Mouse (Mus musculus) ES-E14 (cell line): Measurements from ENCODE around the gene Zbtb43. TPM values are rescaled to one million over a fixed set of nuclear protein-coding genes. Genes with fewer than 3 reads are reported as not detected.
A peak's percentile ranks its signal among the peaks of the same experiment; 100 is the strongest.

ENCODE experiments used
- DNase-seq: peaks from one replicate; pipeline ENCODE4 v3.0.0-alpha.2; 2013; ENCODE audit warnings: low read depth, low spot score
- H3K27ac ChIP-seq: 2 replicates; pipeline ENCODE4 v1.5.1; 2012; ENCODE audit warnings: low read depth, mild to moderate bottlenecking, low read length, moderate library complexity, mixed read lengths; ENCODE audit not compliant: poor library complexity, insufficient read depth, severe bottlenecking
- H3K36me3 ChIP-seq: 2 replicates; pipeline ENCODE4 v1.6.1; 2012; ENCODE audit warnings: mild to moderate bottlenecking, low read length, moderate library complexity, mixed read lengths; ENCODE audit not compliant: control insufficient read depth, poor library complexity, insufficient read depth, severe bottlenecking
- H3K4me1 ChIP-seq, 2 experiments: fragments of 150-350 bp in 1 of 2; sonication (generic) in 1 of 2; 2 replicates each; pipeline ENCODE4 v1.6.1; 2012; ENCODE audit warnings: low read length in 2 of 2, mild to moderate bottlenecking in 1 of 2, mixed read lengths in 1 of 2; ENCODE audit not compliant: control insufficient read depth in 2 of 2, insufficient read depth in 2 of 2, poor library complexity in 1 of 2
- H3K4me3 ChIP-seq, 2 experiments: fragments of 150-350 bp in 1 of 2; sonication (generic) in 1 of 2; 2 replicates each; pipeline ENCODE4 v1.5.1; 2012; ENCODE audit warnings: low read length in 2 of 2, low read depth in 1 of 2, mild to moderate bottlenecking in 1 of 2, mixed read lengths in 1 of 2; ENCODE audit not compliant: insufficient read depth in 1 of 2, poor library complexity in 1 of 2, severe bottlenecking in 1 of 2
- H3K9ac ChIP-seq: 2 replicates; pipeline ENCODE4 v1.6.1; 2012; ENCODE audit warnings: low read depth, mild to moderate bottlenecking, low read length, mixed read lengths; ENCODE audit not compliant: poor library complexity, insufficient read depth, severe bottlenecking
- H3K9me3 ChIP-seq: fragments of 150-350 bp; sonication (generic); 2 replicates; pipeline ENCODE4 v1.6.1; 2012; ENCODE audit warnings: low read depth, mild to moderate bottlenecking, low read length; ENCODE audit not compliant: control insufficient read depth, insufficient read depth
- CHD2 ChIP-seq: IDR thresholded peaks from 2 replicates; pipeline ENCODE4 v1.6.1; 2014; ENCODE audit warnings: mild to moderate bottlenecking, low read depth, low read length, inconsistent platforms
- HCFC1 ChIP-seq: IDR thresholded peaks from 2 replicates; pipeline ENCODE4 v1.6.1; 2012; ENCODE audit warnings: low read length, inconsistent platforms, borderline replicate concordance; ENCODE audit not compliant: insufficient read depth
- MAFK ChIP-seq: IDR thresholded peaks from 2 replicates; pipeline ENCODE4 v1.6.1; 2014; ENCODE audit warnings: mild to moderate bottlenecking, low read depth, low read length, inconsistent platforms; ENCODE audit not compliant: insufficient read depth
- ZC3H11A ChIP-seq: IDR thresholded peaks from 2 replicates; pipeline ENCODE4 v1.6.1; 2012; ENCODE audit warnings: low read depth, mild to moderate bottlenecking, inconsistent platforms, low read length, borderline replicate concordance
- ZNF384 ChIP-seq: IDR thresholded peaks from 2 replicates; pipeline ENCODE4 v1.6.1; 2012; ENCODE audit warnings: low read depth, low read length, inconsistent platforms
- in situ Hi-C, 2 experiments: fragments of 600-800 bp; cut with MboI; formaldehyde crosslinking; loops; one replicate each; pipeline ENCODE4 v1.15.1; 2025; ENCODE audit warnings: low sequenced_read_pairs in 2 of 2, inconsistent platforms in 1 of 2; ENCODE audit not compliant: unreplicated experiment in 2 of 2
- total RNA-seq: library from RNA; depleted of rRNA; stranded (reverse); fragments of 300-350 nt; gene quantifications from 2 replicates; pipeline ENCODE4 v1.2.3, GENCODE M21; 2012

Zbtb43 gene
- total RNA-seq, 1 experiment = 31.3 TPM

DNA sequence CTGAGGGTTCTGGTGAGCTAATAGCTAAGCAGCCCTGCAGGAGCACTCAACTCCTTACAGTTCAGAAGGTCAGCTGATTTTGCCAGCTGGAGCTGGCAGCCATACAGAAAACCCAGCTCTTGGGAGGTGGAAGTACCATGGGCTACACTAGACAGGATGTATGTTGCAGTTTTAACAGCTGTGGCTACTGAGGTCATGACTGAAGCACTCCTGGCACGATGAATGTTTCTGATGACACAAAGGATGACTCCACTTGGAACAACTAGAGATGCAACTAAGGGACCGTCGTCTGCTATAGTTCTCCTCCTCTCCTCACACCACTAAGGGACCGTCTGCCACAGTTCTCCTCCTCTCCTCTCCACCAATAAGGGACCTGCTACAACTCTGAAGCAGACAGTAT is 2.4 kb downstream of the Zbtb43 start:
- no peak for DNase-seq
- Histone ChIP-seq H3K27ac (no peak overlapping the region; the same call in 1 of the 2 replicates), H3K4me1 (peaks cover 9 to 25% of the 10 kb centered on the region in 2 experiments; a peak in 3 of 4 replicates), H3K9me3 (no peaks in the 10 kb centered on the region), H3K9ac (peak overlapping the region; percentile 10; the same call in 1 of the 2 replicates), H3K4me3 (peak overlapping the region in 1 of 2 experiments; percentile 9; a peak in 1 of 4 replicates), H3K36me3 (peaks cover 11% of the 10 kb centered on the region)
- no peak for TF ChIP-seq CHD2
- no peak for TF ChIP-seq ZNF384
- TF ChIP-seq MAFK = no peak
- no peak for TF ChIP-seq ZC3H11A
- TF ChIP-seq HCFC1 = no peak
- in situ Hi-C loops = no loop called here

DNA sequence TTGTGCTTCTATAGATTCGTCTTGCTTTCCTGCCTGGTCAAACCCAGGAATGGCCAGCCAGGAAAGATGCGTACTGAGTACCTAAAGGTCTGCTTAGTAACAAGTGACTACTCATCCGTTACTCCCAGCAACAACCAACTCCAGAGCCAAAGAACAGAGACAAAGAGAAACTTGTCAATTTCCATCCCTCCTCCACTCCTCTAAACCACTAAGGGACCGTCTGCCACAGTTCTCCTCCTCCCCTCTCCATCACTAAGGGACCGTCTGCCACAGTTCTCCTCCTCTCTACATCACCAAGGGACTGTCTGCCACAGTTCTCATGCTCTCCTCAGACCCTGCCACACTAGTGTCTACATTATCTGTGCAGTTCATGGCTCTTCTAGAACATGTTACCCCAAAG is 3.1 kb downstream of the Zbtb43 start:
- Histone ChIP-seq H3K4me1 (peaks cover 13 to 28% of the 10 kb centered on the region in 2 experiments; a peak in 3 of 4 replicates), H3K27ac (no peak overlapping the region; the same call in 1 of the 2 replicates), H3K9me3 (no peaks in the 10 kb centered on the region), H3K36me3 (peaks cover 11% of the 10 kb centered on the region), H3K9ac (no peak overlapping the region; the same call in 1 of the 2 replicates), H3K4me3 (peak overlapping the region in 1 of 2 experiments; percentile 23; a peak in 1 of 4 replicates)
- DNase-seq = no peak
- TF ChIP-seq HCFC1 (no peak), ZNF384 (no peak), CHD2 (no peak), ZC3H11A (no peak), MAFK (no peak)
- in situ Hi-C loops = no loop called here

DNA sequence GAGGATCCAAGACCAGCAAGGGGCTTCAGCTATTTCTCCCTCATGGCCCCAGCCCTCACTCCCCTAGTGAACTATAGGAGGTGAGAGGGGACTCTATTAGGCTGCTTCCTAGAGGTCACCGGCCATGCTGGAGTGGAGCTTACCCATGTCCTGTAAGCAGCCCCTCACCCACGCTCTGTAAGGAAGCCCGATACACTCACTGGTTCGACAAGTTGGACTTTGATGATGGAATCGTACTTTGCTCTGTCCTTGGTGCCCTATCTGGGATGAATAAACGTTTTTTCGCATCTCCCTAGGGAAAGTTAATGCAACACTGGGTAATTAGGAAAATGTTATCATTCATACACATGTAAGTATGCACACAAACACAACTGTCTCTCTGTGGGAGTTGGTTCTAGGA is 6.3 kb downstream of the Zbtb43 start:
- in situ Hi-C loops = no loop called here
- peaks cover 21% of the 10 kb centered on the region for H3K36me3 ChIP-seq

DNA sequence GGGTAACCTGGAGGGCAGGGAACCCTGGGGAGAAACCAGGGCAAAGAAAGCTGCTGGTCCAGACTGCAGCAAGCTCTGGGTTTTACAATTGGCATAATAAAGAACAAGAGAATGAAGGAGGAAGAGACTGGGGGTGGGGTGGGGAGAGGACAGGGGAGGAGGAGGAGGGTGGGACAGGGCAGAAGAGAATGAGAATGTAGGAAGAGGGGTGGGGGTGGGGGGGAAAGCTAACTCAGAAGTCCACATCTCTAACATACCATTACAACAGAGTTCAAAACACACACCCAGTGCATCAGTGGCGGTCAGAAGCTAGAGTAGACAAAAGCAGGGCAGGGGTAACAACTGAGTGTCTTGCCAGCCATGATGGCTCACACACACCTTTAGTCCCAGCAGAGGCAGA is 7.3 kb downstream of the Zbtb43 start:
- Histone ChIP-seq H3K4me3 (no peak overlapping the region), H3K4me1 (peaks cover 21 to 41% of the 10 kb centered on the region in 2 experiments), H3K9ac (no peak overlapping the region; the same call in 1 of the 2 replicates), H3K9me3 (no peaks in the 10 kb centered on the region), H3K27ac (peak overlapping the region; percentile 93; the same call in 1 of the 2 replicates), H3K36me3 (peaks cover 23% of the 10 kb centered on the region)
- in situ Hi-C loops = no loop called here
- no peak for DNase-seq
- TF ChIP-seq ZNF384 = no peak
- TF ChIP-seq ZC3H11A = no peak
- TF ChIP-seq HCFC1 = no peak
- TF ChIP-seq CHD2 = no peak
- TF ChIP-seq MAFK = no peak

More for the DNA sequence above, 6.3 kb downstream of the Zbtb43 start:
- no peak for DNase-seq
- TF ChIP-seq MAFK = no peak
- TF ChIP-seq CHD2 = no peak
- no peak for TF ChIP-seq ZNF384
- no peak overlapping the region for H3K4me3 ChIP-seq
- H3K9ac ChIP-seq = no peak overlapping the region
- no peaks in the 10 kb centered on the region for H3K9me3 ChIP-seq
- H3K4me1 ChIP-seq = peaks cover 23 to 41% of the 10 kb centered on the region in 2 experiments
- H3K27ac ChIP-seq = peak overlapping the region; percentile 93; the same call in 1 of the 2 replicates

DNA sequence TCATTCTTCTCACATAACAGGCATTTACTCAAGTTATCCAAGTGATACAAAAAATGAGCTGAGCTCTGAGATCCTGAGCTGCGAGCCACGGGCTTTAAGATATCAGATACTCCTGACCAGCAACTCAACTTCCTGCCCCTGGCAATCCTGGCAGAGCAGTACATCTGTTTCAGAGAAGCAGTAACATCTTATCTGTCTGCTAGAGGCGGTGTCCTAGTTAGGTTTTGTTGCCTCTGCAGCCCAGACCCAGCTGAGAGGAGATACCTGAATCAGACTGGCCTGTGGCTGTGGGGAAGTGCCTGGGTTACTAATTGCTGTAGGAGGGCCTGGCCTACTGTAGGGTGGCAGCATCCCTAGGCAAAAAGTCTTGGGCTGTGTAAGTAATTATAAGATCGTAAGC is 8.7 kb downstream of the Zbtb43 start:
- Histone ChIP-seq H3K9ac (peak overlapping the region; percentile 12; the same call in 1 of the 2 replicates), H3K9me3 (no peaks in the 10 kb centered on the region), H3K36me3 (peaks cover 31% of the 10 kb centered on the region), H3K4me3 (no peak overlapping the region; a peak in 1 of 4 replicates), H3K4me1 (peaks cover 18 to 32% of the 10 kb centered on the region in 2 experiments), H3K27ac (peak overlapping the region; percentile 68; the same call in 1 of the 2 replicates)
- no peak for TF ChIP-seq HCFC1
- no peak for TF ChIP-seq CHD2
- no peak for TF ChIP-seq ZC3H11A
- no peak for TF ChIP-seq MAFK
- TF ChIP-seq ZNF384 = no peak
- in situ Hi-C loops = no loop called here
- DNase-seq = no peak
